Mouse (Mus musculus): ENCODE data around the gene 0610009B22Rik. TPM values are rescaled to one million over a fixed set of nuclear protein-coding genes. Genes with fewer than 3 reads are reported as not detected.

0610009B22Rik gene
- polyA plus RNA-seq, 1 experiment from 2014 or later: 68.2 TPM

- H3K36me3 ChIP-seq (ENCODE audit: control insufficient read depth, insufficient read depth, low read length): peaks cover 27% of the 10 kb centered on the region
- H3K4me1 ChIP-seq (ENCODE audit: control insufficient read depth in 2 of 2, insufficient read depth in 2 of 2, low read length in 2 of 2): peaks cover 9 to 17% of the 10 kb centered on the region in 2 experiments
- no peak for ATAC-seq (ENCODE audit: insufficient number of reproducible peaks, insufficient read depth, low FRiP score, low read depth)
- no peak overlapping the region for H3K27ac ChIP-seq (replicated peaks in 1 of 2; ENCODE audit: control insufficient read depth in 1 of 2, insufficient read depth in 1 of 2, low read depth in 2 of 2, low read length in 2 of 2)
- WGBS: 75% methylated on average over 16 of the region's 16 CpGs
- H3K9ac ChIP-seq (ENCODE audit: low read length): no peak overlapping the region
- H3K9me3 ChIP-seq (ENCODE audit: control insufficient read depth, low read length): no peaks in the 10 kb centered on the region
- H3K27me3 ChIP-seq (ENCODE audit: control insufficient read depth, insufficient read depth, low read length): no peaks in the 10 kb centered on the region
- H3K4me3 ChIP-seq (ENCODE audit: control insufficient read depth in 1 of 2, insufficient read depth in 1 of 2, low read depth in 1 of 2, low read length in 2 of 2): no peak overlapping the region
- H3K4me2 ChIP-seq (ENCODE audit: low read length): no peak overlapping the region
These were observed 44.5 kb downstream of the 0610009B22Rik start for GRCm38 (mm10) chr11:51644217-51644616.

- H3K9me3 ChIP-seq (ENCODE audit: control insufficient read depth, low read length): no peaks in the 10 kb centered on the region
- H3K4me2 ChIP-seq (ENCODE audit: low read length): peak overlapping the region; percentile 5; the same call in 1 of the 2 replicates
- no peak overlapping the region for H3K9ac ChIP-seq (ENCODE audit: low read length)
- peaks cover 27% of the 10 kb centered on the region for H3K36me3 ChIP-seq (ENCODE audit: control insufficient read depth, insufficient read depth, low read length)
- 47% methylated on average over 15 of the region's 15 CpGs for WGBS
- H3K27me3 ChIP-seq (ENCODE audit: control insufficient read depth, insufficient read depth, low read length): no peaks in the 10 kb centered on the region
- H3K4me3 ChIP-seq (ENCODE audit: control insufficient read depth in 1 of 2, insufficient read depth in 1 of 2, low read depth in 1 of 2, low read length in 2 of 2): no peak overlapping the region
- H3K27ac ChIP-seq (replicated peaks in 1 of 2; ENCODE audit: control insufficient read depth in 1 of 2, insufficient read depth in 1 of 2, low read depth in 2 of 2, low read length in 2 of 2): no peak overlapping the region
- no peak for ATAC-seq (ENCODE audit: insufficient number of reproducible peaks, insufficient read depth, low FRiP score, low read depth)
- peaks cover 6 to 13% of the 10 kb centered on the region in 2 experiments; a peak in 3 of 4 replicates for H3K4me1 ChIP-seq (ENCODE audit: control insufficient read depth in 2 of 2, insufficient read depth in 2 of 2, low read length in 2 of 2)
These were observed 44.9 kb downstream of the 0610009B22Rik start for GRCm38 (mm10) chr11:51643761-51644160.

DNA sequence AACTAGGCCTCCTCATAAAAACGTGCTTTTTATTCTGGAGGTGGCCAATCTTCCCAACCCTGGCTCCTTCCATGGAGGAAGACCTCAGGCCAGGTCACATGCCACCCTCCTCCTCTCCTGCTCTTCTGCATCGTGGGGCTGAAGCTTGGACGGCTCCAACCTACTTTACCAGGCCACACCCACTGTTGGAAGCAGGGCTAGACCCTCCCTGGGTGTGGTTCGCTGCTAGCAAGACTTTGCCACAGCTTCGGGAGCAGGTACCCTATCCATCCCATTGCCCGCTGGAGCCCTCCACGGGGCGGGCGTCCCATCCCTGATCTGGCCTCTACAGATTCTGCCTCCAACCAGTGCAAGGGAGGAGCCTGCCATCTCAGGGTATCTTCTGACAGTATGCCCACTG lies 45.5 kb downstream of the 0610009B22Rik start:
- H3K4me2 ChIP-seq (ENCODE audit: low read length): peak overlapping the region; percentile 5; the same call in 1 of the 2 replicates
- H3K9ac ChIP-seq (ENCODE audit: low read length): no peak overlapping the region
- no peak overlapping the region for H3K27ac ChIP-seq (replicated peaks in 1 of 2; ENCODE audit: control insufficient read depth in 1 of 2, insufficient read depth in 1 of 2, low read depth in 2 of 2, low read length in 2 of 2)
- H3K4me1 ChIP-seq (ENCODE audit: control insufficient read depth in 2 of 2, insufficient read depth in 2 of 2, low read length in 2 of 2): peaks cover under 1 to 9% of the 10 kb centered on the region in 2 experiments; a peak in 2 of 4 replicates
- ATAC-seq (ENCODE audit: insufficient number of reproducible peaks, insufficient read depth, low FRiP score, low read depth): no peak
- H3K9me3 ChIP-seq (ENCODE audit: control insufficient read depth, low read length): no peaks in the 10 kb centered on the region
- H3K36me3 ChIP-seq (ENCODE audit: control insufficient read depth, insufficient read depth, low read length): peaks cover 27% of the 10 kb centered on the region
- no peak overlapping the region for H3K4me3 ChIP-seq (ENCODE audit: control insufficient read depth in 1 of 2, insufficient read depth in 1 of 2, low read depth in 1 of 2, low read length in 2 of 2)
- 60% methylated on average over 9 of the region's 9 CpGs for WGBS
- H3K27me3 ChIP-seq (ENCODE audit: control insufficient read depth, insufficient read depth, low read length): no peaks in the 10 kb centered on the region

DNA sequence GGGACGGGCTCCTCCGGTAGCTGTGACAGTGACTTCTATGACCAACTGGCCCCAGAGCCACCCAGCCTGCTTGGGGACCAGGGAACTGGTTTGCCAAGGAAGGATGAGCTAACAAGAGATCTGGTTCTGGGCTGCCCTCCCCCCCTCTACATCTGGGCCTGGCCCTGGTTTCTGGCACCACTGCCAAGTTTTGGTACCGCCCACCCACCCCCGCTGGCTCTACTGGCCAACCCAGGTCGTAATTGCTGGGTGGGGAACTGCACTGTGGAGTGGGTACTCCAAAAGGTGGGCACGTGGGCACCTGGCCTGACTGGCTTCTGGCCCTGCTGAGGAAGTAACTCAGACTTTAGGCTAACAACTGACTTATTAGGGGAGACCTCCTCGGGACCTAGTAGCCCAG lies 47.9 kb downstream of the 0610009B22Rik start:
- peaks cover 27% of the 10 kb centered on the region for H3K36me3 ChIP-seq (ENCODE audit: control insufficient read depth, insufficient read depth, low read length)
- no peak overlapping the region for H3K27ac ChIP-seq (replicated peaks in 1 of 2; ENCODE audit: control insufficient read depth in 1 of 2, insufficient read depth in 1 of 2, low read depth in 2 of 2, low read length in 2 of 2)
- H3K27me3 ChIP-seq (ENCODE audit: control insufficient read depth, insufficient read depth, low read length): no peaks in the 10 kb centered on the region
- no peak overlapping the region for H3K4me3 ChIP-seq (ENCODE audit: control insufficient read depth in 1 of 2, insufficient read depth in 1 of 2, low read depth in 1 of 2, low read length in 2 of 2)
- ATAC-seq (ENCODE audit: insufficient number of reproducible peaks, insufficient read depth, low FRiP score, low read depth): no peak
- peaks cover 5 to 7% of the 10 kb centered on the region in 2 experiments; a peak in 2 of 4 replicates for H3K4me1 ChIP-seq (ENCODE audit: control insufficient read depth in 2 of 2, insufficient read depth in 2 of 2, low read length in 2 of 2)
- no peaks in the 10 kb centered on the region for H3K9me3 ChIP-seq (ENCODE audit: control insufficient read depth, low read length)
- H3K9ac ChIP-seq (ENCODE audit: low read length): no peak overlapping the region
- 81% methylated on average over 7 of the region's 7 CpGs for WGBS
- no peak overlapping the region for H3K4me2 ChIP-seq (ENCODE audit: low read length)

DNA sequence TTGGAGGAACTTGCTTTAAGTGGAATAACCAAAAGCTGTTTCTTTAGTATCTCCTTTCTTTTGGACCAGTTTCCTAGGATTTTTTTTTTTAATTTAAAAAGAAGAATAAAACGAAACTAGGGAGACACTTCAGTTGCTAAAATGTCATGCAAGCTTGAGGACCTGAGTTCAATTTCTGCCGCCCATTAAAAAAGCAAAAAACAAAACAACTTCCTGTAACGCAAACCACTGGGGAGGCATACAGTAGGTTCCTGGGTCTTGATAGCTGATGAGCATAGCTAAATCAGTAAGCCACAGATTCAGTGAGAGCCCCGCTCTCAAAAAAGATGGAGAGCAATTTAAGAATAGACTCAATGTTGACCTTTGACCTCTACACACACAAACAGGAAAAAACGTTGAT lies 50.2 kb downstream of the 0610009B22Rik start:
- Histone ChIP-seq H3K36me3 (ENCODE audit: control insufficient read depth, insufficient read depth, low read length) (peaks cover 12% of the 10 kb centered on the region; the same call in 1 of the 2 replicates), H3K9me3 (ENCODE audit: control insufficient read depth, low read length) (no peaks in the 10 kb centered on the region), H3K4me1 (ENCODE audit: control insufficient read depth in 2 of 2, insufficient read depth in 2 of 2, low read length in 2 of 2) (peaks cover 4 to 11% of the 10 kb centered on the region in 2 experiments; a peak in 3 of 4 replicates), H3K9ac (ENCODE audit: low read length) (no peak overlapping the region), H3K4me2 (ENCODE audit: low read length) (peak overlapping the region; percentile 54), H3K27me3 (ENCODE audit: control insufficient read depth, insufficient read depth, low read length) (no peaks in the 10 kb centered on the region), H3K4me3 (ENCODE audit: control insufficient read depth in 1 of 2, insufficient read depth in 1 of 2, low read depth in 1 of 2, low read length in 2 of 2) (no peak overlapping the region), H3K27ac (replicated peaks in 1 of 2; ENCODE audit: control insufficient read depth in 1 of 2, insufficient read depth in 1 of 2, low read depth in 2 of 2, low read length in 2 of 2) (peak overlapping the region in 1 of 2 experiments; percentile 44; a peak in 2 of 4 replicates)
- 72% methylated on average over 5 of the region's 5 CpGs for WGBS
- ATAC-seq (ENCODE audit: insufficient number of reproducible peaks, insufficient read depth, low FRiP score, low read depth): no peak

DNA sequence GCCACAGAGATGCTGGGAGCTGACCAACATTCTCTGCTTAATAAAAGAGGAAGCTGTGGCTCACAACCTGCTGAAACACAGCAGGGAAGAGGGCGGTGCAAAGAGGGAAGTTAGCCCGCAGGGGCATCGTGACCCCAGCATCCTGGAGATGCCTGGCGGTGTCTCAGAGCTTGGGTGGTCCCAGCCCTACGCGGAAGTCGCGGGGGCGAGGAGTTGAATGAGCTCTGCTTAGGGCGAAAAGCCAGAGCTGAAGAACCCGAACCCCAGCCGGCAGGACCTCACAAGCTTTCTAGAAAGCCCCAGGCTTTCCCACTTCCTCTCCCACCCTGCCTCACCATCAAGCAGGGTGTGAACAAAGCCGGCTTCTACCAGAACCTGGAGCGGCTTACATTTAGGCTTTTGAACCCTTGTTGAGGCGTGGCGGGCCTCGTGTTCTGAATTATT lies 50.7 kb downstream of the 0610009B22Rik start:
- no peak for ATAC-seq (ENCODE audit: insufficient number of reproducible peaks, insufficient read depth, low FRiP score, low read depth)
- H3K9me3 ChIP-seq (ENCODE audit: control insufficient read depth, low read length): no peaks in the 10 kb centered on the region
- no peaks in the 10 kb centered on the region for H3K27me3 ChIP-seq (ENCODE audit: control insufficient read depth, insufficient read depth, low read length)
- WGBS: 3% methylated on average over 17 of the region's 17 CpGs
- peak overlapping the region; percentile 2; the same call in 1 of the 2 replicates for H3K9ac ChIP-seq (ENCODE audit: low read length)
- H3K4me1 ChIP-seq (ENCODE audit: control insufficient read depth in 2 of 2, insufficient read depth in 2 of 2, low read length in 2 of 2): peaks cover 2 to 11% of the 10 kb centered on the region in 2 experiments; a peak in 3 of 4 replicates
- H3K4me2 ChIP-seq (ENCODE audit: low read length): peak overlapping the region; percentile 54
- peak overlapping the region; percentile 41 to 44; a peak in 3 of 4 replicates for H3K27ac ChIP-seq (replicated peaks in 1 of 2; ENCODE audit: control insufficient read depth in 1 of 2, insufficient read depth in 1 of 2, low read depth in 2 of 2, low read length in 2 of 2)
- 0 out of 2 replicates have a peak, but pooled peaks cover 7% of the 10 kb centered on the region for H3K36me3 ChIP-seq (ENCODE audit: control insufficient read depth, insufficient read depth, low read length)
- no peak overlapping the region; a peak in 1 of 4 replicates for H3K4me3 ChIP-seq (ENCODE audit: control insufficient read depth in 1 of 2, insufficient read depth in 1 of 2, low read depth in 1 of 2, low read length in 2 of 2)

GRCm38 (mm10) chr11:51636323-51636684 lies 52.4 kb downstream of the 0610009B22Rik start:
- H3K4me2 ChIP-seq (ENCODE audit: low read length): peak overlapping the region; percentile 82
- H3K9ac ChIP-seq (ENCODE audit: low read length): peak overlapping the region; percentile 80
- H3K36me3 ChIP-seq (ENCODE audit: control insufficient read depth, insufficient read depth, low read length): 0 out of 2 replicates have a peak, but pooled peaks cover 3% of the 10 kb centered on the region
- no peak for ATAC-seq (ENCODE audit: insufficient number of reproducible peaks, insufficient read depth, low FRiP score, low read depth)
- peak overlapping the region; percentile 66 to 76 for H3K27ac ChIP-seq (replicated peaks in 1 of 2; ENCODE audit: control insufficient read depth in 1 of 2, insufficient read depth in 1 of 2, low read depth in 2 of 2, low read length in 2 of 2)
- 2% methylated on average over 6 of the region's 6 CpGs for WGBS
- H3K27me3 ChIP-seq (ENCODE audit: control insufficient read depth, insufficient read depth, low read length): no peaks in the 10 kb centered on the region
- peaks cover 2 to 11% of the 10 kb centered on the region in 2 experiments; a peak in 3 of 4 replicates for H3K4me1 ChIP-seq (ENCODE audit: control insufficient read depth in 2 of 2, insufficient read depth in 2 of 2, low read length in 2 of 2)
- H3K4me3 ChIP-seq (ENCODE audit: control insufficient read depth in 1 of 2, insufficient read depth in 1 of 2, low read depth in 1 of 2, low read length in 2 of 2): peak overlapping the region; percentile 80
- no peaks in the 10 kb centered on the region for H3K9me3 ChIP-seq (ENCODE audit: control insufficient read depth, low read length)

All from heart, embryonic 14.5 days (tissue).